Mouse (Mus musculus) hindbrain, embryonic 14.5 days (tissue): Measurements from ENCODE around the gene Ppp1r10. TPM values are rescaled to one million over a fixed set of nuclear protein-coding genes. Genes with fewer than 3 reads are reported as not detected.
"Not testable (repeated sequence)": the region's sequence is repeated elsewhere in the genome, so short reads cannot be mapped to it uniquely, and the experiment has no call there.

Experiments used
- ATAC-seq: fragments of 200-750 bp; cut with Nextera tagmentation; 2 replicates; pipeline ENCODE4 v1.8.0; 2017; ENCODE audit warnings: moderate number of reproducible peaks, mild to moderate bottlenecking, moderate TSS enrichment, moderate library complexity; ENCODE audit not compliant: low FRiP score
- DNase-seq: peaks from one replicate; pipeline ENCODE4 v3.0.0-alpha.2; 2015; ENCODE audit warnings: low spot score
- H3K27ac ChIP-seq: fragments of 300-500 bp; sonication (generic); 2 replicates; pipeline ENCODE4 v1.5.1; 2014; ENCODE audit warnings: mild to moderate bottlenecking, moderate library complexity
- H3K27me3 ChIP-seq: fragments of 300-500 bp; sonication (generic); 2 replicates; pipeline ENCODE4 v1.6.1; 2014; ENCODE audit warnings: mild to moderate bottlenecking, low read length, mixed read lengths; ENCODE audit not compliant: control insufficient read depth, insufficient read depth
- H3K36me3 ChIP-seq: fragments of 300-500 bp; sonication (generic); replicated peaks from 2 replicates; pipeline ENCODE4 v1.6.1; 2014; ENCODE audit not compliant: control insufficient read depth, insufficient read depth
- H3K4me1 ChIP-seq: fragments of 300-500 bp; sonication (generic); replicated peaks from 2 replicates; pipeline ENCODE4 v1.6.1; 2014; ENCODE audit warnings: antibody characterized with exemption, low read length, mixed read lengths; ENCODE audit not compliant: control insufficient read depth, insufficient read depth
- H3K4me2 ChIP-seq: fragments of 300-500 bp; sonication (generic); replicated peaks from 2 replicates; pipeline ENCODE4 v1.6.1; 2014; ENCODE audit warnings: mild to moderate bottlenecking, moderate library complexity
- H3K4me3 ChIP-seq: fragments of 300-500 bp; sonication (generic); replicated peaks from 2 replicates; pipeline ENCODE4 v1.5.1; 2014; ENCODE audit warnings: mild to moderate bottlenecking, low read length
- H3K9ac ChIP-seq: fragments of 300-500 bp; sonication (generic); 2 replicates; pipeline ENCODE4 v1.6.1; 2014
- H3K9me3 ChIP-seq: fragments of 300-500 bp; sonication (generic); 2 replicates; pipeline ENCODE4 v1.6.1; 2016; ENCODE audit warnings: low read length; ENCODE audit not compliant: control insufficient read depth
- WGBS: fragments of 180-500 bp; shearing (Covaris S2); extraction: QIAGEN DNeasy Blood & Tissue Kit; methylation state at CpG from one replicate; pipeline ENCODE4 v1.1.7; 2014; 5-methylcytosine and 5-hydroxymethylcytosine counted together
- polyA plus RNA-seq: library from polyadenylated mRNA; unstranded; fragments of >200 nt; fragmentation: Nextera tagmentation; extraction: Ambion mirVana; gene quantifications from 2 replicates; pipeline ENCODE4 v1.2.1, GENCODE M21; 2014

The Ppp1r10 gene
- polyA plus RNA-seq, 1 experiment from 2014 or later: 37.9 TPM

DNA sequence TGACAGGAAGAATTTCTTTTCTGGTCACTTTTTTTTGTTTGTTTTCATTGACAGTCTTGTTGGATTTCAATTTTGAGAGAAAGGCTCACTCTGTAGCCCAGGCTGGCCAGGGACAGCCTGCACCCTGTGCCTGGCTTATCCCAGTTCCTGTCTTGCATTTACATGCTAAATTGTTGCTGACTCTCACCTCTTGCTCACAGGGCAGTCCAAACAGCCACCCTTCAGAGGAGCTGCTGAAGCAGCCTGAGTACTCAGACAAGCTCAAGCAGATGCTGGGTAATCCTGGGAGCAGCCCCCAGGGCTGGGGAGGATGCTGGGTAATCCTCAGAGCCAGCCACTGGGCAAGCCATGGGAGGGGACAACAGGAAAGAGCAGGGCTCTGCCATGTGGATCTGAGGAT is 34.7 kb downstream of the Ppp1r10 start:
- H3K9ac ChIP-seq, H3K4me3 ChIP-seq, H3K9me3 ChIP-seq, H3K27me3 ChIP-seq, H3K4me2 ChIP-seq, H3K27ac ChIP-seq, ATAC-seq, DNase-seq, H3K4me1 ChIP-seq: not testable (repeated sequence)
- H3K36me3 ChIP-seq: peaks cover 14% of the 10 kb centered on the region; the same call in 1 of the 2 replicates

DNA sequence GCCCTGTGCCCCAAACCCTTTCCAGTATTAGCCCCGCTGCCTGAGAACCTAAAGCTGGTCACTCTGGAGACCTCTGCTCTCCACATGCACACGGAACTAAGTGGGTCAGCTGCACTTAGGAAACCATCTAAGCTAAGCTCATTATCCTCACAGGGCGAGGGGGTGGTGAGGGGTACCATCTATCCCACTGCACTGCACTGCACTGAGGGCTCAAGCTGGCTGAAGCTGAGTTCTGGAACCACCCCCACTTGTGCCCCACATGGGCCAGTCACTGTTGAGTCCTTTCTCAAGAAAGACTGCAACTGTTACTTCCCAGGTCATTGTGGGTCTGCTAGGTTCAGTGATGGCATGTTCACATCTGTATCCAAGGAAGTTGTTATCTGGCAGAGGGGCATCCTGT is 36.3 kb downstream of the Ppp1r10 start:
- not testable (repeated sequence) for H3K4me3 ChIP-seq, DNase-seq, H3K4me2 ChIP-seq, H3K4me1 ChIP-seq, H3K9me3 ChIP-seq, H3K27ac ChIP-seq, H3K27me3 ChIP-seq, H3K9ac ChIP-seq
- H3K36me3 ChIP-seq: peaks cover 30% of the 10 kb centered on the region
- 0 out of 2 replicates have a peak, but pooled peaks have one; percentile 27 for ATAC-seq
- whole genome bisulfite sequencing: 78% methylated on average over 2 of the region's 3 CpGs

DNA sequence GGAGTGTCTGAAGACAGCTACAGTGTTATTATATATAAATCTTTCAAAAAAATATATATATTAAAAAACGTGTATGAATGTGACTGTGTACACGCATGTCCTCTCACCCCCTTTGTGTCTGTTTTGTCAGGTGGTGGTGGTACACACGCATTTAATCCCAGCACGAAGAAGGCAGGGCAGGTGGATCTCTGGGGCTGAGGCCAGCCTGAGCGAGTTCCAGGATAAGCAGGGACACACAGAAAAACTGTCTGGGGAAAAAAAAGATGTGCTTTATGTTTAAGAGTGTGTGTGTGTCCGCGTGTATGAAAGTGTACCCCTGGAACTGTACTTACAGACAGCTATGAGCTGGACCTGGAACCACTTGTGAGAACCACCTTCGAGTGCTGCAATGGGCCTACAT is 38.4 kb downstream of the Ppp1r10 start:
- DNase-seq: no peak
- 83% methylated on average over 8 of the region's 8 CpGs for WGBS

DNA sequence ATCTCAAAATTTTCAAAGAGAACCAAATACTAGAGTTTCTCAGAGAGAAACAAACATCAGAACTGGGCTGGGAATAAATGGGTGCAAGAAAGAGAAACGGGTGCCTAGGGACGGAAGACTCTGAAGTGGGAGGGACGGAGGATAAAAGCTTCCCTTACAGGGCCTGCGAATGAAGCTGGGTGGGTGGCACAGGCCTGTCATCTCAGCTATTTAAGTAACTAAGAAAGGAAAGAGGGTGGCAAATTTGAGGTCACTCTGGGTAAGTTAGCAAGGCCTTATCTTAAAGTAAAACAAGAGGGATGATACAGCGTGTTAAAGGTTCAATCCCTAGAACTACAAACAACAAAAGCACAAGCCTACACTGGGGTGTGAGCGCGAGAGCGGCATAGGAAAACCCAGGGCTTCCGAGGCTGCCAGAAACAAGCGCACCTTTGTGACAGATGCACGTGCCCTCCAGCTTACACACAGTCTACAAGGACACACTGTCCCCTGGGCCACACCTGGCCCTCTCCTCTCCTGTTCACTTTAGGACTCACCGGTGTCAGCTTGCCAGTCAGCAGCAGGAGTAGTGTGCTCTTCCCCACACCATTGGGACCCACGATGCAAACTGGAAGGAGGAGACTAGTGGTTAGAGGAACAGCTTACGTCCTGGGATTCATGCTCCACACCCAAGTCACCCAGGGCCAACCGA is 42.4 kb downstream of the Ppp1r10 start:
- WGBS: 96% methylated on average over 15 of the region's 15 CpGs
- ATAC-seq (no peak), DNase-seq (no peak)
- H3K36me3 ChIP-seq: peaks cover 91% of the 10 kb centered on the region
- H3K27me3 ChIP-seq: no peaks in the 10 kb centered on the region
- H3K9me3 ChIP-seq: no peaks in the 10 kb centered on the region
- no peak overlapping the region for H3K4me2 ChIP-seq
- no peak overlapping the region for H3K9ac ChIP-seq
- no peaks in the 10 kb centered on the region for H3K4me1 ChIP-seq
- no peak overlapping the region for H3K27ac ChIP-seq
- no peak overlapping the region for H3K4me3 ChIP-seq

More for the DNA sequence above, 38.4 kb downstream of the Ppp1r10 start:
- ATAC-seq: no peak
- H3K27ac ChIP-seq: no peak overlapping the region
- no peak overlapping the region for H3K4me2 ChIP-seq
- H3K9ac ChIP-seq: no peak overlapping the region
- H3K36me3 ChIP-seq: peaks cover 51% of the 10 kb centered on the region
- H3K9me3 ChIP-seq: no peaks in the 10 kb centered on the region
- no peaks in the 10 kb centered on the region for H3K4me1 ChIP-seq
- no peaks in the 10 kb centered on the region for H3K27me3 ChIP-seq
- H3K4me3 ChIP-seq: no peak overlapping the region

DNA sequence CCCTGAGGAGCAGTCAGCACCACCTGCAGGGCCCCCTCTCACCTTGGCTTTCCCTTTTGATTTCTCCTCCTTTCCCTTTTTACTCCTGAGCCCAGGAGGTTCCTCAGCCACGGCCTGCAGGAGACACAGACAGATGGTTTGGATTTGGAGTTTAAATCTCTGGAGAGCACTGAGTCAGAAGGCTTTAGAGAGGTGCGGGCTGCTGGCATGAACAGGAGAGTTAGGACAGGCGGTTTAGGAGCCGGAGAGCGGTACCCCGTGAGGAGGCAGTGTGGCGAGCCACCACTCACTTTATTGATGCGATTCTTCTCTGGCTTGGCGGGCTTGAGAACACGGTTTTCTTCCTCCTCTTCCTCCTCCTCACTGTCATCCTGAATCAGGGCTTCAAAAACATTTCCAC is 47.0 kb downstream of the Ppp1r10 start:
- Histone ChIP-seq H3K27me3 (no peaks in the 10 kb centered on the region), H3K9ac (no peak overlapping the region), H3K4me3 (no peak overlapping the region), H3K4me1 (0 out of 2 replicates have a peak, but pooled peaks cover under 1% of the 10 kb centered on the region), H3K4me2 (no peak overlapping the region), H3K9me3 (no peaks in the 10 kb centered on the region), H3K27ac (no peak overlapping the region), H3K36me3 (peaks cover 88% of the 10 kb centered on the region)
- 91% methylated on average over 10 of the region's 10 CpGs for WGBS
- ATAC-seq (no peak), DNase-seq (no peak)

DNA sequence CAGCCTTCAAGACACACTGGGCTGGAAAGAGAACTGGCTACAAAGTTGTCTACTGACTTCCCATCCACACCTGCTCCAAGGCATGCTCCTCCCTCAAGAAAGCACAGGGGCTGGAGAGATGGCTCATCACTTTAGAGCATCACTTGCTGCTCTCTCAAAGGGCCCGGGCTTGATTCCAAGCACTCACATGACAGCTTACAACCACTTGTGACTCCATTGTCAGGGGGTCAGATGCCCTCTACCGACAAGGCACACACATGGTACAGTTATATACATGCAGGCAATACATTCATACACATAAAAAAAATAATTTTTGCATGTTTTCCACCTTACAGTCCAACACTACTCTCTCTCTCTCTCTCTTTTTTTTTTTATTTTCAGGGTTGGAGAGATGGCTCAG is 51.4 kb downstream of the Ppp1r10 start:
- H3K27ac ChIP-seq: no peak overlapping the region
- H3K4me2 ChIP-seq: no peak overlapping the region
- peaks cover 8% of the 10 kb centered on the region; the same call in 1 of the 2 replicates for H3K4me1 ChIP-seq
- peaks cover 56% of the 10 kb centered on the region for H3K36me3 ChIP-seq
- H3K9me3 ChIP-seq: no peaks in the 10 kb centered on the region
- no peak for DNase-seq
- no peak overlapping the region for H3K4me3 ChIP-seq
- 85% methylated on average over 2 of the region's 2 CpGs for WGBS
- H3K9ac ChIP-seq: no peak overlapping the region
- no peaks in the 10 kb centered on the region for H3K27me3 ChIP-seq
- ATAC-seq: no peak

DNA sequence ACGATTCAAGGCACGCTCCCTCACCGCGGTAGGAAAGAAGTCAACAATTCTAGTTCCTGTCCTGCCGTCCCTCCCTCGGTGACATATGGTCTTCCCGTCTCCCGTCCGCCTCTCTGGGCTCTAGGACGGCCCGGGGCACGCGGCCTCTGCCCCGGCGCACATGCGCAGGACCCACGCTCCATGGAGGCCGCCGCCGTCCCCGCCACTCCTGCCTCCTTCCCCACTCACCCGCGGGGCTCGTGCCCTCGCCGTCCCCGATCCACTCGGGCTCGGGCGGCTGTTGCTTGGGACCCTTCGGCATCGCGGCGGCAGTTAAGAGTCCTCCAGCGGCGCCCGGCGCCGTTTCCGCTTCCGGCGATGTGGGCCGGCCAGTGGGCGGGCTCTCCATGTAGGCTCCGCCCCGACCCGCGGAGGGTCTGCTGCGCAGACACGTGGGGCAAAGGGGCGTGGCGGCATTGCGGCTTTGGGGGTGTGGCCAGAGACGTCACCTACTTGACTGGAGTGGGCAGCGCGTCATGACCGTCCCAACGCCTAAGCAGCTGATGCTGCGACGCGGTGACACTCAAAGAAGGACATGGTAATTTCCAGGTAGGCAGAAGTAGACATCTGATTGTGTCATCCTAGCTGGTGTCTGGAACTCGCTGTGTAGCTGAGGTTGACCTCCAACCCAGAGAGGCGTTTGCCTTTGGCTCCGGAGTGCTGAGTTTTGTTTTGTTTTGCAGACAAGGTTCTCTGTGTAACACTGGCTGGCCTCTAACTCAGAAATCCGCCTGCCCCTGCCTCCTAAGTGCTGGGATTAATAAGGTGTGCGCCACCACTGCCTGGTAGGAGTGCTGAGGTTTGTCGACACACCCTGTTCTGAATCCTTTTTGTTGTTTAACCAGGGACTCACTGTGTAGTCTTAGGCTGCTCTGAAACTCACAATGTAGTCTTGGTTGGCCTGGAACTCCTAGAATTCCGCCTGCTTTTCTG is 53.5 kb downstream of the Ppp1r10 start, which contains the start of gene Abcf1:
Gene Abcf1, minus strand, starts transcription at position 344 of the 972 bp plus-strand sequence.
- Histone ChIP-seq H3K36me3 (peaks cover 53% of the 10 kb centered on the region), H3K9me3 (no peaks in the 10 kb centered on the region), H3K4me2 (peak within 1 kb of the TSS; percentile 65), H3K4me1 (peaks cover 8% of the 10 kb centered on the region; the same call in 1 of the 2 replicates), H3K27me3 (no peaks in the 10 kb centered on the region), H3K27ac (peak within 1 kb of the TSS; percentile 69), H3K4me3 (peak within 1 kb of the TSS; percentile 64), H3K9ac (peak within 1 kb of the TSS; percentile 64)
- under 1% methylated on average over 58 of the region's 68 CpGs for WGBS
- peak; percentile 96 for ATAC-seq
- peak; percentile 99 for DNase-seq

DNA sequence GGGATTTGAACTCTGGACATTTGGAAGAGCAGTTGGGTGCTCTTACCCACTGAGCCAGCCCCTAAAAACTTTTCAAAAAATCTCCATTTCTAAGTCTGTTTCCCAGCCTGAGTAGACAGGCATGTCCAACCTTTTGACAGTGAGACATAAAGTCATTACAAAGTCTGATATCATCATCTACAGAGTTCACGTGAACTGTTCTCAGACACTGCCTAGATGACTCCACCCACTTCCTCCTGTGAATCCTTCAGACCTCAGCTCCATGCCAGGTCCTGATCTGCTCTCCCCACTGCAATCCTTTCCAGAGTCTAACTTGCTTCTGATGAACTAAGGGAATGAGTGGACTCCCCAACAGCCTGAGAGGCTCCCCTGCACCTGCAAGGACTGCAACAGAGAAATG is 55.9 kb downstream of the Ppp1r10 start:
- DNase-seq (no peak), ATAC-seq (no peak)
- Histone ChIP-seq H3K9me3 (no peaks in the 10 kb centered on the region), H3K4me1 (peaks cover 8% of the 10 kb centered on the region; the same call in 1 of the 2 replicates), H3K27ac (no peak overlapping the region), H3K9ac (no peak overlapping the region), H3K36me3 (peaks cover 51% of the 10 kb centered on the region), H3K4me3 (no peak overlapping the region), H3K4me2 (no peak overlapping the region), H3K27me3 (no peaks in the 10 kb centered on the region)
- 88% methylated on average over 1 of the region's 1 CpGs for WGBS

DNA sequence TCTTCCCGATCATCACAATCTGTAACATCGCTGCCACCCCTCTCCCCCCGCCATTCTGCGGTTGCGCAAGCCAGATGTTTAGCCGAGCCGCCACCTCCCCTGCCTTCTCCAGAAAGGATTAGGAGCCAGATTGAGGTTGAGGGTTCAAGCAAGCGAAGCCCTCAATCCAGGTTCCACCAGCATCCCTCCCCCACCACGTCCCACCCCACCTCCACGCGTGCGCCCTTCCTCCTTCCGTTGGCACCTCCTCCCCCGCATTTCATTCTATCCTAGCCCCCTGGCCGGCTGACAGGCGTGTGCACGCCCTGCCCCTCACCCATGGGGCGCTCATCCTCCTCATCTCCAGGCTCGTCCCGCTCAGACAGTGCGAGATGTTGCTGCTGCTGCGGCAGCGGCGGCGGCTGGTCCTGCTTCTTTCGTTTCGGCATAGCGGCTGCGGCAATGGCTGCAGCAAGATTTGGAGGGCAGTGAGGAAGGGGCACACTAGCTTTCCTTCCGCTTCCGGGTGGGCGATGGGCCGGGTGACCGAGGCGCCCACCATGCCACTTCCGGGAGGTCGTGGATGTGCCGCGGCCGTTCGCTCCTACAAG is 62.7 kb downstream of the Ppp1r10 start:
- DNase-seq: peak; percentile 83
- no peaks in the 10 kb centered on the region for H3K27me3 ChIP-seq
- H3K4me2 ChIP-seq: peak overlapping the region; percentile 91
- H3K36me3 ChIP-seq: peaks cover 51% of the 10 kb centered on the region
- peak; percentile 90 for ATAC-seq
- peak overlapping the region; percentile 95 for H3K27ac ChIP-seq
- H3K9me3 ChIP-seq: no peaks in the 10 kb centered on the region
- H3K9ac ChIP-seq: peak overlapping the region; percentile 76
- under 1% methylated on average over 41 of the region's 41 CpGs for WGBS
- peaks cover 14% of the 10 kb centered on the region for H3K4me1 ChIP-seq
- peak overlapping the region; percentile 57 for H3K4me3 ChIP-seq
